Mouse (Mus musculus): Measurements from ENCODE around the gene Pth2.

Pth2 gene

GRCm38 (mm10) chr7:45198435-45198834, 17.6 kb downstream of the Pth2 start:
- DNase-seq (ENCODE audit: low spot score), result peak; percentile 85

DNA sequence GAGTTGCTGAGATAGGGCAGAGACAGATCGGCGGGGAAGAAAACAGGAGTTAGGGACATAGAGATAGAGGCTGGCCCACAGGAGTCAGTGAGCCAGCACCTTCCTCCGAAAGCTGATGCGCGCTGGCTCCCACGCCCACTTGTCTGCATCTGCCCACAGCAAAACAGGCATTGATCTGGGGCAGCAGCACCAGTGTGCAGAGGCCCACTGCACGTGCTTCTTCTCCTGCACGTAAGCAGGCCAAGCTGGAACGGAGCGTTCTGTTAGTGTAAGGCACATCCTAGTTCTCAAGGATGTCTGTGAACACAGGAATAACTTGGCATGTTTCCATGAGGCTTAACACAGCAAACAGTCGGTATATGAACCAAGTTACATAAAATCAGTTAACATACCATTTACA, 18.2 kb downstream of the Pth2 start:
- DNase-seq (ENCODE audit: low spot score), result no peak

DNA sequence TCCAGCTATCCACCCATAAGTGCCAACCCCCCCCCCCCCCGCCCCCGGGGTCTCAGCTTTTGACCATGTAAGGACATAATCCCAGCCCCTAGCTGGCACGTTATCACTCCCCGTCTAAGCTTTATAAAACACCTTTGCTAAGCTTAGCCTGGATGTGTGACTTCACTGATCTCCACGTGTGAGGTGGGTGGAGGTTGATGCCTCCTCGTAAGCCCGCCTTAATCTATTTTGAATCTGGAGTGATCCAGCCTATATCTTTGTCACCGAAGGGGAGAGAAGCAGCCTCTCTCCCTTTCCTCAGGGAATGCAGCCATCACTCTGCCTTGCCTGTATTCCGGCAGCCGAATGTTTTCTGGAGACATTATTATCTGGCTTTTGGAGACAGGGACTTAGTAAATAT, 21.9 kb downstream of the Pth2 start:
- no peak for DNase-seq (ENCODE audit: low spot score)

GRCm38 (mm10) chr7:45204380-45205143, 23.8 kb downstream of the Pth2 start, which contains the start of gene Ccdc155:
Ccdc155 (minus strand) TSS chr7:45204892.
- DNase-seq (ENCODE audit: low spot score), result no peak

DNA sequence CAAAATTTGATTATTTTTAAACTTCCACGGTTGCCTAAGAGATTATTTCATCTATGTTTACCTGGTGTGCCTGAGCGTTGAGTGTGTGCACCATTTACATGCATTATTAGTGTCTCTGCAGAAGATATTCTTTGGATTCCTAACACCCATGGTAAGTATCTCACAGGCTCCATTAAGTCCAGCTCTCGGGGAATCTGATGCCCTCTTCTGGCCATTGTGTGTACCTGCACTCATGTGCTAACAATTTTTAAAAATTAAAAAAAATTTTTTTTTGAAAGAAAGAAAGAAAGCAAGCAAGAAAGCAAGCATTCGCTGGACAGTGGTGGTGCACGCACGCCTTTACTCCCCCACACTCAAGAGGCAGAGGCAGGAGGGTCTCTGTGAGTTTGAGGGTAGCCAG, 27.5 kb downstream of the Pth2 start:
- no peak for DNase-seq (ENCODE audit: low spot score)

- no peak for DNase-seq (ENCODE audit: low spot score)
Observed at GRCm38 (mm10) chr7:45211070-45211469, 30.3 kb downstream of the Pth2 start.

- no peak for DNase-seq (ENCODE audit: low spot score)
Observed at GRCm38 (mm10) chr7:45211851-45212251, 31.1 kb downstream of the Pth2 start, which contains the start of gene Dkkl1. Dkkl1 (minus strand) TSS chr7:45212147.

- peak; percentile 19 for DNase-seq (ENCODE audit: low spot score)
Observed at GRCm38 (mm10) chr7:45212356-45212755, 31.6 kb downstream of the Pth2 start.

DNA sequence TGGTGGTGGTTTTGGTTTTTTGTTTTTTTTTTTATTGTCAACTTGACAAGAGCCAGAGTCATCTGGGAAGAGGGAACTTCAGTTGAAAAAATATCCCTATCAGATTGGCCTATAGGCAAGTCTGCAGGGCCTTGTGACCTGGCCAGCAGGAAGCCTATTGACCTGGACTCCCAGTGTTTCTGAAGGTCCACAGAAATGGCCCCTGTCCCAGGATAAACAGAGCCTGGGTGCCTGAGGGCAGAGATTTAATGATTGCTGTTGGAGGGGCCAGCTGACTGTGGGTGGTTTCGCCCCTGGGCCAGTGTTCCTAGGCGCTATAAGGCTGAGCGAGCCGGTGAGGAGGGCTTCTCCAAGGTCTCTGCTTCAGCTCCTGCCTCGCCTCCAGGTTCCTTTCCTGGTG, 32.9 kb downstream of the Pth2 start:
- DNase-seq (ENCODE audit: low spot score), result peak; percentile 49

DNA sequence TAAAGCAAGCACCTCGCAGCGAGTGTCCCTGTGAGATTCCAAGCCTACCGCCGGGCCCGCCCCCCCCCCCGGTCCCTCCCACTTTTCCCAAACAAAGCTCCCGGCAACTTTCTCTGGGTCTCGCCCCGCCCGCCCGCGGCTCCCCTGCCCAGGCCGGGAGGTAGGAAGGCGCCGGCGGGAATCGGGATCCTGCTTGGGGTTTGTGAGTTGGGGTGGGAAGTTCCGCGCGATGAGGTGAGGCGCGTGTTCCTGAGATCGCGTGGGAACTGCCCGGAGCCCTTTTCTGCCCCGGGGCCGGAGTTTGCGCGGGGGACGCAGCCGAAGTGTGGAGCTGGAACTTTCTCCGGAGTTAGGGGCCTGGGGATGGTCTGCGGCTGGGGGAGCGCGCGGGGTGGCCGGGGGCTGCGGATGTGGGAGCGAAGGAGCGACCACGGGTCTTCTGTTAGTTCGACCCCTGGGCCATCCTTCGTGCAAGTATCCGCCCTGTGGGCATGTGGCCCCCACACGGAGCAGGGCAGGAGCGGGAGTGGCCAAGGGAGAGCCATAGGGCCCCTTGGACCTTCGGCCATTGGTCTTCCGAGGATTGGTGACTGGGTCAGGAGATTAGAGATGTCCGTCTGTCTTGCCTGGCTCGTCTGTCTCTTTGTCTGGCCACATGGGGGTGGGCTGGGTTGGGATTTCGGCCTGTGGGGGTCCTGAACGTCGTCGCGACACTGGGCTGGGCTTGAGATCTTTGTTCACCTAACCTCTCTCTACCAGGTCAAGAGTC, 35.1 kb downstream of the Pth2 start, which contains the start of gene Tead2:
Gene Tead2, plus strand, starts transcription at position 81 of the 769 bp plus-strand sequence.
- DNase-seq (ENCODE audit: low spot score), result peak; percentile 64

DNA sequence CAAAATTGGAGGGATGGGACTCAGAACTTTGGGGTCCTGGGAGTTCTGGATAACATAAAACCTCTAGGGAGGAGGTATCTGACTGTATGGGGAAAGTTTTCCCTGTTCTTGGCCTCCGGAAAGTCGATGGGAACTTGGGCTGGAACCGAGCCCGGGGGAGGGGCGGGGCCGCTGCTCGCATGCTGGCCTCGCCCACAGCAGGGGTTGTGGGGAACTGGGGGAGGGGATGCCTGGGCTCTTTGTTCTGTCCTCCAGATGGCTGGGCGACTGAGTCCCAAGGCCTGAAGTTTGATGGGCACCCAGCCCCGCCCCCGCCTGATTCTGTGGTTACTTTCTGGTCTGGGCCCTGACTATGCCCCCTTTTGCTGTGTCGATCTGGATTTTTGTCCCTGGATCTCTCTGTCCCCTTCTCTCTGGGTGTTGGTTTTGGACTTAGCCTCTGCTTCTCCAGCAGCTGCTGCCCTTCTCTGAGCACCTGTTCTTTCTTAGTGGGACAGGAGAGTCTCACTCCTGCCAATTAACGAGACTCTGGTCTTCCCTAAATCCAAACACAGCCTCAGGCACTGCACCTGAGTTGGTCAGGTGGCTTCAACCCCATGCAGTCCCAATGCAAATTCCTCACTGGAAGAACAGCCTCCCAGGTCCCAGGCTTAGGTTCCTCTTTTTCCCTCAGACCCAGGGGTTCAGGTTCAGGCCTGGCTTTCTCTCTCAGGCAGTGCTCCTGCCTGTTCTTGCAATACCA, 35.8 kb downstream of the Pth2 start:
- DNase-seq (ENCODE audit: low spot score), result peak; percentile 74

- no peak for DNase-seq (ENCODE audit: low spot score)
Observed at GRCm38 (mm10) chr7:45221680-45222079, 40.9 kb downstream of the Pth2 start.

GRCm38 (mm10) chr7:45224826-45225225, 44.0 kb downstream of the Pth2 start:
- DNase-seq (ENCODE audit: low spot score), result no peak

GRCm38 (mm10) chr7:45226421-45226820, 45.6 kb downstream of the Pth2 start:
- no peak for DNase-seq (ENCODE audit: low spot score)

- DNase-seq (ENCODE audit: low spot score), result no peak
Observed at GRCm38 (mm10) chr7:45228548-45228947, 47.8 kb downstream of the Pth2 start.

GRCm38 (mm10) chr7:45229046-45229445, 48.3 kb downstream of the Pth2 start:
- DNase-seq (ENCODE audit: low spot score), result no peak

DNA sequence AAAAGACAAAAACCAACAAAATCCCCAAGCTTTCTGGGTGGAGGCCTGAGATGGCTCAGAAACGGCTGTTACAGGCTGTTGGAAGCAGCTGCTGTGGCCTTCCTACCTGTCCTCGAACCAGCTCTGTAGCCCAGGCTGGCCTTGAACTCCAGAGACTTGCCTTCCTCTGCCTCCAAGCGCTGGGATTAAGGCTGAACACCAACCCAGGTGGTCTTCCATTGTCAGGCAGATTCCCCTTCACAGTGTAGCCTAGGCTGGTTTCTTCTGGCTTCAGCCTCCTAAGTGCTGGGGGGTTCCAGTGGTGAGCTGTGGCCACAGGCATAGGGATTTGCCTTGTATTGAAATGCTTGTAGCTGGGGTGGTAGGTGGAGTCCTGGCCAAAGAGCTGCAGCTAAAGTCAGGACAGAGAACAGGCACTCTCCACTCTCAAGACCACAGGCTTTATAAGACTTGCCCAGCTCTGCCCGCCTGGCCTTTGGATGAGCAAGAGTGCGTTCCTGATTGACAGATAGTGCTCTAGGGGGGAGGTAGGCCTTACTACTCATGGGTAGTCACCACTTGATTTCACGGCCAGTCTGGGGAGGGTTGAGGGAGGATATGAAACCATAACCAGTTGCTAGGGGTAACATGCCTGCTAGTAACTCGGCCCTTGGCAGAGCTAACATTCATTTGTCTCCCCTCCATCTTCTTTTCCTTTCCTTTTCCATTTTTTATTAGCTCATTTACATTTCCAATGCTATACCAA, 48.8 kb downstream of the Pth2 start:
- no peak for DNase-seq (ENCODE audit: low spot score)

DNA sequence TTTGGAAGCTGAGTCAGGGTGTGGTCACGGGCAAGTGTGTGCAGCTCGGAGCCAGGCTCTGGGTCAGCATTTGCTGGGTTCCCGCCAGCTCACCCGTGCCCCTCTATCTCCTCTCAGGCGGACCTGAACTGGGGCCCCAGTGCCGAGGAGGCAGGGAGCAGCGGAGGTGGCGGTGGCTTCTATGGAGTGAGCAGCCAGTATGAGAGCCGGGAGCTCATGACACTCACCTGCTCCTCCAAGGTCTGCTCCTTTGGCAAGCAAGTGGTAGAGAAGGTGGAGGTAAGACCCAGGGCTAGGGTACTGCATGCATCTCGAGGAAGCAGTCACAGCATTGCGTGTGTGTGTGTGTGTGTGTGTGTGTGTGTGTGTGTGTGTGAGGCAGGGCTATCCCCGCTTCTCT, 50.4 kb downstream of the Pth2 start:
- DNase-seq (ENCODE audit: low spot score), result no peak
